Comparison of ENCODE assay signal across 10 mouse cellular contexts in the genomic region with DNA sequence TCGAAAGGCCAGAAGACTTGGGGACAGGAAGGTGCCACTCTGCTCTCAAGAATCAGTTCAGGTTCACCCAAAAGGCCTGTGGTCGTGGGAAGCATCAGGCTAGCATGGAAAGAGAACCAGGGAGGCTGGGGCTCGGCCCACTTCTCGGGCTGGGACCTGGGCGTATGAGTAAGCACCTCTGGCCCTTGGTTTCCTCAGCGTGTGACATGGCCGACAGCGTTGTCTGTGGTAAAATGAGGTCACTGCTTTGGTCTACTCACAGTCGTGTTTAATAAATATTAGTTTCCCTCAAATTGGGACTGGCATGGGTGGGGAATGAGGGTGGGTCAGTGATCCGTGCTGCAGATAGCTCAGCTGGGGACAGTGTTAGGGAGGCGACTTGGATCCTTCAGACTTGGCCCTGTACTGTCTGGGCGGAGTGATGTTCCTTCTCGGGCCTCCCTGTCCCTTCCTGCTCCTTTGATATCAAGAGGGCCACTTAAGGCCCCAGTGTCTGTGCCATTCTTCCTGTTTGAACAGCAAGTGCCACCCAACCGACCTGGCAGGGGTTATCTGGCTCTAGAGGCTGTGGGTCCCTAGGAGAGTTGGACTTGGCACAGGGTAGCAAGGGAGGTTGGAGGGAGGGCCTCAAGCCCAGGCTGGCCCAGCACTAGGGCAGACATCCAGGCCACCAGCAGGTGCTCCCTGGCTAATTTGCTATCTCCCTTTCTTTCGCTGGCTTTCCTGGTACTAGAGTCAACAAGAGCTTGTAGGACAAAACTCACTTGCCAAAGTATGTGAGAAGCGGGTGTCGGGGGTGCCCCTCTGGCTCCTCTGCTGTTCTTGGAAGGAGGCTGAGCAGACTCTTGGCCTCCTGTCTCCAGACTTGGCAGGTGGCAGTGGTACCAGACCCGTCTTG. TPM values are rescaled to one million over a fixed set of nuclear protein-coding genes. Genes with fewer than 3 reads are reported as not detected.
A peak's percentile ranks its signal among the peaks of the same experiment; 100 is the strongest.
DNase-seq lines count a peak whose midpoint lies in the region; ATAC-seq lines count a peak whose summit lies in the region.
"Had no signal": no experiment of that assay in that cellular context is flagged by ENCODE, and none has a peak within 500 bp of the region (broad histone marks: within the 10 kb centered on the region; RNA-seq: fewer than 3 reads in every experiment).

No protein-coding gene starts in this region.

- no peak overlapping the region for H3K9ac ChIP-seq in hindbrain, embryonic 12.5 days
- H3K9ac ChIP-seq in embryonic facial prominence, embryonic 15.5 days: no peak overlapping the region

- H3K4me3 ChIP-seq in hindbrain, embryonic 10.5 days: no peak overlapping the region
- H3K4me3 ChIP-seq in hindbrain, embryonic 12.5 days: no peak overlapping the region
- H3K4me3 ChIP-seq in embryonic facial prominence, embryonic 15.5 days (replicated peaks): no peak overlapping the region
- H3K4me3 ChIP-seq: megakaryocyte, embryonic 14.5 days had no signal

- 0 out of 2 replicates have a peak, but pooled peaks cover 9% of the 10 kb centered on the region for H3K27me3 ChIP-seq in hindbrain, embryonic 10.5 days (ENCODE audit: insufficient read depth, poor library complexity, severe bottlenecking)
- H3K27me3 ChIP-seq in hindbrain, embryonic 12.5 days: no peaks in the 10 kb centered on the region
- no peaks in the 10 kb centered on the region for H3K27me3 ChIP-seq in embryonic facial prominence, embryonic 15.5 days

- H3K4me2 ChIP-seq in hindbrain, embryonic 12.5 days (replicated peaks): no peak overlapping the region
- no peak overlapping the region for H3K4me2 ChIP-seq in embryonic facial prominence, embryonic 15.5 days (replicated peaks)

- 87% methylated on average over 18 of the region's 18 CpGs for WGBS in hindbrain, embryonic 10.5 days
- 82% methylated on average over 18 of the region's 18 CpGs for WGBS in hindbrain, embryonic 12.5 days
- WGBS in embryonic facial prominence, embryonic 15.5 days: 78% methylated on average over 18 of the region's 18 CpGs

- H3K9me3 ChIP-seq in hindbrain, embryonic 10.5 days: peaks cover 4% of the 10 kb centered on the region; the same call in 1 of the 2 replicates
- peaks cover 7% of the 10 kb centered on the region; the same call in 1 of the 2 replicates for H3K9me3 ChIP-seq in hindbrain, embryonic 12.5 days (replicated peaks)
- H3K9me3 ChIP-seq in embryonic facial prominence, embryonic 15.5 days (replicated peaks): no peaks in the 10 kb centered on the region
- H3K9me3 ChIP-seq: megakaryocyte, embryonic 14.5 days had no signal

- no peaks in the 10 kb centered on the region for H3K36me3 ChIP-seq in hindbrain, embryonic 10.5 days
- no peaks in the 10 kb centered on the region for H3K36me3 ChIP-seq in hindbrain, embryonic 12.5 days
- H3K36me3 ChIP-seq in embryonic facial prominence, embryonic 15.5 days: no peaks in the 10 kb centered on the region

- peak overlapping the region; percentile 80 for H3K27ac ChIP-seq in hindbrain, embryonic 10.5 days
- H3K27ac ChIP-seq in hindbrain, embryonic 12.5 days: no peak overlapping the region
- peak overlapping the region; percentile 5; the same call in 1 of the 2 replicates for H3K27ac ChIP-seq in embryonic facial prominence, embryonic 15.5 days (replicated peaks)

- ATAC-seq in hindbrain, embryonic 12.5 days (ENCODE audit: low FRiP score): no peak
- ATAC-seq in embryonic facial prominence, embryonic 15.5 days (ENCODE audit: insufficient number of reproducible peaks, low FRiP score, low TSS enrichment, low read depth): no peak

- peaks cover 74% of the 10 kb centered on the region for H3K4me1 ChIP-seq in hindbrain, embryonic 10.5 days (replicated peaks)
- H3K4me1 ChIP-seq in hindbrain, embryonic 12.5 days: peaks cover 45% of the 10 kb centered on the region
- peaks cover 71% of the 10 kb centered on the region for H3K4me1 ChIP-seq in embryonic facial prominence, embryonic 15.5 days

- no peak for DNase-seq in hindbrain, embryonic 10.5 days (ENCODE audit: low spot score)
- DNase-seq in adipocyte (ENCODE audit: low spot score): peak; percentile 43
- peak; percentile 65 for DNase-seq in lung, postnatal 10 days
- no peak for DNase-seq in right cerebral cortex, adult 18-20 months
- DNase-seq in ovary, postnatal 10 days (ENCODE audit: low spot score): no peak
- DNase-seq: kidney, postnatal 10 days; thymus, adult 18-20 months had no signal

RNA-seq across cellular contexts. Expression of a gene that starts 26.8 kb away (rescaled TPM):
- 0.21 and 0.25 TPM in 2 replicates for polyA plus RNA-seq in hindbrain, embryonic 10.5 days (2016; fragmentation: Nextera tagmentation; extraction: Ambion mirVana)
- polyA plus RNA-seq in hindbrain, embryonic 12.5 days (2016; fragmentation: Nextera tagmentation; extraction: Ambion mirVana): 0.25 and 0.42 TPM in 2 replicates
- 0.57 and 0.59 TPM in 2 replicates for polyA plus RNA-seq in embryonic facial prominence, embryonic 15.5 days (2015; fragmentation: Nextera tagmentation; extraction: Ambion mirVana)

RNA-seq across cellular contexts. Expression of a gene that starts 38.9 kb away (rescaled TPM):
- 0.67 and 1.0 TPM in 2 replicates for polyA plus RNA-seq in hindbrain, embryonic 10.5 days (2016; fragmentation: Nextera tagmentation; extraction: Ambion mirVana)
- polyA plus RNA-seq in hindbrain, embryonic 12.5 days (2016; fragmentation: Nextera tagmentation; extraction: Ambion mirVana): 0.32 and 0.36 TPM in 2 replicates
- 2.7 and 2.8 TPM in 2 replicates for polyA plus RNA-seq in embryonic facial prominence, embryonic 15.5 days (2015; fragmentation: Nextera tagmentation; extraction: Ambion mirVana)

Comparison
In these comparisons a context has a peak if more than half of its experiments do, and no peak if none do; other contexts are left out.
1. DNase-seq: peak in adipocyte (single experiment) and lung, postnatal 10 days (single experiment); none in hindbrain, embryonic 10.5 days (single experiment), right cerebral cortex, adult 18-20 months (single experiment) and ovary, postnatal 10 days (single experiment).